Mouse (Mus musculus): ENCODE measurements around the gene Arhgap8.

- TF ChIP-seq CTCF (IDR thresholded peaks at IDR 0.05; ENCODE audit: low read depth) (no peak), EP300 (IDR thresholded peaks at IDR 0.05; ENCODE audit: low read depth) (no peak)
Measured at GRCm38 (mm10) chr15:84784812-84785211, 65.0 kb downstream of the Arhgap8 start.
